Mouse (Mus musculus): ENCODE measurements around the gene Fam110a.

The Fam110a gene

DNA sequence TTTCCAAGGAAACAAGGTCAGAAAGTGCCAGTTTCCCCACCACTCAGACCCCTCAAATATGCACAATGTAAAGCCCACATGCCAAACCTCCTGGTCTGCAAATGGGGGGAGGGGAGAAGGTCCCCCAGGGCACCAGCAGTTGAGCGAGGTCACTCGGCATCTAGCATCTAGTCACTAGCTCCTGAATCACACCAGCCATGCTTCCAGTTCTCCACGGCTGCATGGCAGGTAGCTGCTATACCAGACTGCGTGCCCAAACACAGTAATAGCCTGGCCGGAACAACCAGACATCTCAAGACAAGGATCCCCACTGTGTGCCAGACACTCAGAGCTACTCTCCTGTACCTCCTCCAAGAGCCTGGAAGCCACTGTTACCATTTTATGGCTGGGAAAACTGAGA, 8.3 kb downstream of the Fam110a start:
- DNase-seq (ENCODE audit: low read depth, low spot score) = no peak

DNA sequence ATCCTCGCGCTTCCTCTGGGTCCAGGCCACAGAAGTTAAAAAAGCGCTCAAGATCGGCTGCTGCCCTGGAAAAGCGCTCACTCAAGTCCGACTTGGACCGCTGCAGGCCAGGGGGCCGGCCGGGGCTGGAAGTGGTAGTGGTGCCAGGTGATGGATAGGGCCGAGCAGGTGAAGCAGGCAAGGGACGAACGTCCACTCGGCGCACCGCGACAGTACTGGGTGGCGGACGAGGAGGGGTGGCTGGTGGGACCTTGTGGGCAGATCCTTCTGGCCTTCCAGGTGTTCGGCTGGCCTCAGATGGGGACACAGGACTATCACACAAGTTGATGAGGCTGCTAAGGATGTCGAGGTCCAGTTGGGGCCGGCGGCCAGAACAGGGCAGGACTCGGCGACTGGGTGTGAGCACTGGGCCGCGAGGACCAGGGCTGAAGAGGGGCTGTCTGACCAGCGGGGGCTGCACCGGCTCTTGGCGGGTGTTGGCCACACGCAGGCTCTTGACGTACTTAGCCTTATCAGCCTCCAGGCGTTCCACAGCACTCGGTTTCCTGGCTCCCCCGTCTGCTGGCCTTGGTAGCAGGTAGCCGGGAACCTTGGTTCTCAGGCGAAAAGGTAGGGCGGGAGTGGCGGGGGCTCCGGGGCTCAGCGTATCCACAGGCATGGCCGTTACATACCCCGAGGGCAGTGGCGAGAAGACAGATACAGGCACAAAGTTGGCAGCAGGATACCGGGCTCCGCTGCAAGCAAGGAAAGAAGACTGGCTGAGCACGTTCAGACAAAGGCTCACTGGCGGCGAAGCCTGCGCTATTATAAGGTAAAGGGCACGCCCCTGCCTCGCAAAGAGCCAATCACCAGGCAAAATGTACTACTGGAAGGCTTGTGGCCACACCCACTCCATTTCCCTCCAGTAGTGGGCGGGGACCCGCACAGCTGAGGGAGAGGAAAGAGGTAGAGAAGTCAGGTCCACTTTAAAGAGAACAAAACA, 9.5 kb downstream of the Fam110a start:
- peak; percentile 97 for DNase-seq (ENCODE audit: low read depth, low spot score)

GRCm38 (mm10) chr2:151969396-151969795, 10.6 kb downstream of the Fam110a start:
- no peak for DNase-seq (ENCODE audit: low read depth, low spot score)

DNA sequence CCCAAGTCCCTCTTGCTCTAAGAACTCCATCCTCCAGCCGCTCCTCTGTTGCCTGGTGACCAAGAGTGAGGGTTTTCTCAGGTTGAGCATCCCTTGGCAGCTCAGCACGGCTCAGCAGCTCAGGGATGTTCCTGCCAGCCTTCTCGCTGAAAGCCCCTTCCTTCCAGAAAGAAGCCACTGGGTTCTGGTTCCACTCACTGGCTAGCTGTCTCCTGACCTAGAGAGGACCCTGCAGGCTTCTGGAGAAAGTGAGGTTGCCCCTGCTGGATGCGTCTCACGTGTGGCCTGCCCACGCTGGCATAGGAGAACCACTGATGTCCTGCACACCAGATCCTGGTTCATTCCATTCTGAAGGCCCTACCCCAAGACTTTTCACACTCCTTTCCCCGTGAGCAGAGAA, 11.0 kb downstream of the Fam110a start:
- DNase-seq (ENCODE audit: low read depth, low spot score) = no peak

- DNase-seq (ENCODE audit: low read depth, low spot score) = no peak
Measured at GRCm38 (mm10) chr2:151968451-151968850, 11.6 kb downstream of the Fam110a start.

GRCm38 (mm10) chr2:151967792-151968191, 12.2 kb downstream of the Fam110a start:
- DNase-seq (ENCODE audit: low read depth, low spot score) = no peak

DNA sequence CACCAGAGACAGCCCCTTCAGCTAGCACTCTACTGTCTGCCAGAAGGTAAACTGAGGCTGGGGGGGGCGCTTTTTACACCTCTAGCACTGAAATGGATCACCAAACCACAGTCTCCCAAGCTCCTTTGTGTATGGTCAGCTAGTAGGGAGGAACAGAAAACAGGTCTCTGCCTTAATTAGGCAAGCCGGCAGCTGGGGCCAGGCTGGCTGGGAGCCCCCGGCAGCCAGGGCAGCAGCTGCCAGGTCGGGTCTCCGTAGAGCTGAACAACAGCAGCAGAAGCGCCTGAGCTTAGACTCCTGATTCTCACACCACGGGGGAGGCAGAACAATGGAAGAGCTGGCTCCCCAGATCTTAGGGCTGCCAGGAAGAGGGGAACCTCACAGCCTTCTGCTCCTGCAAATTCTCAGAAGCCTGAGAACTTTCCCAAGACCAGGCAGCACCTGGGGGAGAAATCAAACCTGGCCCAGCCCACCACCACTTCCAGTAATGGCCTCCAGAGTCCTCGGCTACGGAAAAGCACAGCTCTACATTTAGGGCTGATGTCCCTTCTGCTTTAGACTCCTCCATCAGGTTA, 12.8 kb downstream of the Fam110a start:
- DNase-seq (ENCODE audit: low read depth, low spot score) = no peak

- DNase-seq (ENCODE audit: low read depth, low spot score) = peak; percentile 33
Measured at GRCm38 (mm10) chr2:151964052-151964451, 16.0 kb downstream of the Fam110a start.

DNA sequence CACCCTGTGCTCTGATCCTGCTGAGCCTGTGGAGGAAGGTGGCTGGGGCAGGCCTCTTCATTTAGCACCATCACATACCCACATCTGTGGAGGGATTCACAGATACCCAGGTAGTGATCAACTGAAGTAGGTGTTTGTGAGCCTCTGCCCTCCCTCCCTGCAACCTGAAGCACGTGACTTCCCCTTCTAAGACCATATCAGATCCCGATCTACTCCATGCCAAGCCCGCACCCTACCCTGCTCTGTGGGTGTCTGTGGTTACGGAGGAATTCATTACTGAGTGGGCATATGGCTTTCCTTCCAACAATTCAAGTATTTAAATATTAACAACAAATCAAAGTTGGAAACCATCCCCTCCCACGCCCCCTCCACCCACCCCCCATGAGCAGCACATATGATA, 16.7 kb downstream of the Fam110a start:
- DNase-seq (ENCODE audit: low read depth, low spot score) = no peak

- DNase-seq (ENCODE audit: low read depth, low spot score) = no peak
Measured at GRCm38 (mm10) chr2:151962474-151962873, 17.5 kb downstream of the Fam110a start.

DNA sequence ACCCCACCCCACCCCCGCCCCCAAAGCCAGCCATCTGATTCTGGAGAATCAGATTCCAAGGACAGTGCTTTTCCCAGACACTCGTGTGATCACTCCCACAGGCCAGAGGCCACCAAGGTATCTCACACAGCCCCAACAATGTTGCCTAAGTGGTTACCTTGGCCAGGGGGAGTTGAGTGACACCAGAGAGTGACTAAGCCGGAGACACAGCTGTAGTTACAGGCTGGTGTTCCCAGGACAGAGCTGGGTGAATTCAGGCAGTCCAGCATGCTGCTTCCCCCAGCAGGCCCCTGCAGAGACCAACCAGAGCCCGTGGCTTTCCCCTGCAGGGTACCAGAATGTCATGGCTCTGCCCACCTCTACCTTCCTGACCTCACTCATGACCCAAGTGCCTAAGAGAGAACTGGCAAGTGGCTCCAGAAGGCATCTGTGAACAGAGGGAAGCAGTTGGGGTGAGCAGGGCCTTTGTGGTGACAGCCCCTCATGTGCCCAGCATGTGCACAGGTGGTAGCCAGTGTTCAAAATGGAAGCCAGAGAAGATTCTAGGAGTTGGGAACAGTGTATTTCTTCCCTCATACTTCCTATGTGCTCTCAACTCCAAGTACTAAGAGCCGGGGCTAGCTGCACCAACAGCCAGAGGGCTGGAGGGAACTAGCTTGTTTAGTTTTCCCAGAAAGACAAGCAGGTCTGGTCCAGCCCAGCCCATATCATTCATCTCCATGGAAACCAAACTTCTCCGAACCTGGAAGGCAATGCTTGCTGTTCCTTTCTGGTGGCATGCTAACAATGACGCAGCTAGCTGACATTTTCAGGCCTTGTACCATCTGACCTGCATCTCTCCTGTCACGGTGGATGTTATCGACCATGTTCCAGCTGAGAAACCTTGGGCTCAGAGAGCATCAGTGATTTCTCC, 18.5 kb downstream of the Fam110a start:
- no peak for DNase-seq (ENCODE audit: low read depth, low spot score)

DNA sequence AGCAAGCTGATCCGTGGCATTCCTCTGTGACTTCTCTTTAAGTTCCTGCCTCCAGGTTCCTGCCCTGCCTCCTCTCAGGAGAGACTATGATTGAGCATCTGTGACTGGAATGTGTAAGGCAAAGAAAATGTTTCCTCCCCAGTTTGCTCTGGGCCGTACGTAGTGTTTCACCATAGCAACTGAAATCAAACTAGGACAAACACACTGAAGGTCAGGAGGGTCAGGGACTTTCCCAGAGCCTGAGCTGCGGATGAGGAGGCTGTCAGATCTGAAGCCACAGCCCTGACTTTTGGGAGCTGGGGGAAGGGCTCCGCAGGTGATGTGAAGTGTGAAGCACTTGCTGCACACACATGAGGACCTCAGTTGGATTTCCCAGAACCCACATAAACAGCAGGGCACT, 20.7 kb downstream of the Fam110a start:
- DNase-seq (ENCODE audit: low read depth, low spot score) = peak; percentile 46

GRCm38 (mm10) chr2:151956500-151957137, 23.4 kb downstream of the Fam110a start:
- DNase-seq (ENCODE audit: low read depth, low spot score) = no peak

DNA sequence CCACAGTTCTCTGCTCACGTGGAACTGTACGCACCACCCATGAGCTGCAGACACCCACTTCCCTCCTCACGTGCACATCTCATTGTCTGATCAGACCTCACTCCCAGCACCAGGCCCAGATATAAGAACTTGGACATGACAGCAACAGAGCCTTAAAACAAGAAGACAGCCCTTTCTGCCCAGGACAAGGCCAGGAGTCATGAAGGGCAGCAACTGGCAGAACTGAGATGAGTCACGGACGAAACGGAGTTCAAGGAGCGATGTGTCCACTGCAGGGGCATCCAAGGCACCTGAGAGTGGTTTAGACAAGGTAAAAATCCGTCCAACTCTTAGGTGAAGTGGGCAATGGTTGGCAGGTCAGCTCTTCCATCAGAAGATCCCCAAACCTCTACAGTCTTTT, 26.4 kb downstream of the Fam110a start:
- DNase-seq (ENCODE audit: low read depth, low spot score) = no peak

GRCm38 (mm10) chr2:151949082-151949774, 30.8 kb downstream of the Fam110a start:
- DNase-seq (ENCODE audit: low read depth, low spot score) = no peak

- no peak for DNase-seq (ENCODE audit: low read depth, low spot score)
Measured at GRCm38 (mm10) chr2:151948311-151948710, 31.7 kb downstream of the Fam110a start.

DNA sequence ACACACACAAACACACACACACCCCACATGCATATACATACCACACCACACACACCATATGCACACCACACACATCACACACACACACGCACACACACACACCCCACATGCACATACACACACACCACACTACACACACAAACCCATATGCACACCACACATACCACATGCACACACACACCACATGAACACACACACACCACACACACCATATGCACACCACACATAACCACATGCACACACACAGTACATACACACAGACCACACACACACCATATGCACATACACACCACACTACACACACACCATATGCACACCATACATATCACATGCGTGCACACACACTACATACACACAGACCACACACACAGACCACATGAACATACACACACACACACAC, 32.4 kb downstream of the Fam110a start:
- no peak for DNase-seq (ENCODE audit: low read depth, low spot score)

DNA sequence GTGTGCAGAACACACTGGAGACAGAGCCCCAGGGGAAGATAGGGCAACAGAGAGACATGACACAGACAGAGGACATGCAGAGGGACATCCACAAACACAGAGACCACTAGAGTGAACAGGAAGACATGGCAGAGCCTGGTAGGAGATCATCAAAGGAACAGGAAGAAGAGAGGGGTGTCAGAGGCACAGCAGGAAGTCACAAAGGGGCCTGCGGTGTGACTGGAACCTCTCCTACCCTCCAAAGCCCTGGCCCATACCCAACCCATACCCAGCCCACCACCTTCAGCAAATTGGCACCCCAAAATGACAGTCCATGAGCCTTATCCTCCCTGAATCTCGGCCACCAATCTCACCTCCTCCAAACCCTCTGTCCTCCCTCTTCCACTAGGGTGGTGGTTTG, 35.9 kb downstream of the Fam110a start:
- no peak for DNase-seq (ENCODE audit: low read depth, low spot score)

DNA sequence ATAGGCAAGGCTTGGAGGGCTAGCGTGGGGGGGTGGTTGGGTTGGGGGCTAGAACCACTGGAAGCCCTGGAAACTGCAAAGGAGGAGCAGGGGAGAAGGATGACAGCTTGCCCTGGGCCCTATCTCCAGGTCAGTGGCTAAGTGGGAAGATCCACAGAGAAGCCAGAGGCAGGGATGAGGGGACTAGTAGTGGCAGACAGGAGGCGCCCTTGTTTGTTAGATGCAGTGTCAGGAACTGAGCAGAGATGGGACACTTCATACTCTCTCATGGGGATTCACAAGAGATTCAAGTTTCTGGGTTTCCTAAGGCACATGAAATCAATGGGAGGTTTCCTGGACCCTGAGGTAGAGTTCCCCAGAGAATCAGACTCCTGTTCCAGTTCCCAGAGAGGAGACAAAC, 38.8 kb downstream of the Fam110a start:
- DNase-seq (ENCODE audit: low read depth, low spot score) = peak; percentile 29

DNA sequence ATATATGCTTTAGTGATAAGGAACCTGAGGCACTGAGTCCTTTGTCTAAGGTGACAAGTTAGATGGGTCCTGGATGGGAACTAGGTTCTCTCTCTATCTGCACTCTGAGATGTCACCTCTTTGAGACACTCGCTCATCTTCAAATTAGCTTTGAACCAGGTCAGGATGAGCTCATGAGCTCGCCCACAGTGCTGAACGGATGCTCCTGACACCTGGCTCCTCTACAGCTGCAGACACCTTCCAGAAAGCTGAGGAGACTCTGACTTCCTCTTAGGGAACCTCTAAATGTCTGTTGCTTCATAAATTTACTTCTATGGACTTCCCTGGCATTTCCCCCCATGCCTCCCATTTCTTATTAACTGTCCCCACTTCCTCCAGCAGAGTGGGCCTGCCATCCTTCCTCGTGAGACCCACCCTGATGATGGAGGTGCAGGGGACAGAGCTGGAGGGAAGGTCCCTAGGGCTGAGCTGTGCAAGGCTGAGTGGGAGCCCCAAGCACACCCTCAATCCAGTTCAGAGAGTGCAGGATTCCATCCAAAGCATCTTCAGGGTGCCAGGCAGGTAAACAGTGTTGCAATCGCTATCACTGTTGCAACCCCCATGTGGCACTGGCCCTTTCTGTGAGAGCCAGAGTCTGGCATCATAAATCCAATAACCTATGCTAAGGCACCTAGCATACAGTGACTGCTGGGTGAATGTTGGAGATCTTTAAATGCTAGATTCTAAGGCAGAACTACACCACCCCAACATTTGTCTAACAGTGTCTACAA, 40.2 kb downstream of the Fam110a start:
- no peak for DNase-seq (ENCODE audit: low read depth, low spot score)
